Mouse (Mus musculus) CD4-positive, CD25-positive, alpha-beta regulatory T cell, adult 4 months (primary cell): Measurements from ENCODE around the gene Olfr412. TPM values are rescaled to one million over a fixed set of nuclear protein-coding genes. Genes with fewer than 3 reads are reported as not detected.

Source experiments
- ATAC-seq: one replicate; pipeline ENCODE4 v1.8.0; 2017
- polyA plus RNA-seq, 2 experiments: library from polyadenylated mRNA; unstranded; fragments of 100-300 nt; shearing (Covaris generic); gene quantifications; one replicate each; pipeline ENCODE4 v1.2.1; 2017

Gene Olfr412
- not detected for polyA plus RNA-seq

DNA sequence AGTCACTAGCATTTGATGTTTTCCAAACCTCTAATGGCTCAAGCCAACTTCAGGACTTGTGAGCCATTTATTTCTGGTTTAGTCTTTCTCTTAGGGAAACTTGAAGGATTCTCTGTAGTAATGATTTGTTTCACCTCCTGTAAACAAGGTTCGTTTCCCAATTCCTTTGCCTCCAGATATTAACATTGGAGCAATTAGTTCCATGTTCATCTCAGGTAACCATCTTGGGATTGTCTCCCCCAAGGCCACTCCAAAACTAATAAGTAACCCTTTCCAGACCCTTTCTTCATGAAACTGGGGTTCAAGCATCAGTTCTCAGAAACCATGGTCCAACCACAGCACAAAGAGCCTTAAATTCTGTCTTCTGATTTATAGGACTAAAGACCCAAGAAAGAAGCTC, at the start of gene Olfr412:
Gene Olfr412, plus strand, starts transcription at position 301 of the 400 bp plus-strand sequence.
- no peak for ATAC-seq

DNA sequence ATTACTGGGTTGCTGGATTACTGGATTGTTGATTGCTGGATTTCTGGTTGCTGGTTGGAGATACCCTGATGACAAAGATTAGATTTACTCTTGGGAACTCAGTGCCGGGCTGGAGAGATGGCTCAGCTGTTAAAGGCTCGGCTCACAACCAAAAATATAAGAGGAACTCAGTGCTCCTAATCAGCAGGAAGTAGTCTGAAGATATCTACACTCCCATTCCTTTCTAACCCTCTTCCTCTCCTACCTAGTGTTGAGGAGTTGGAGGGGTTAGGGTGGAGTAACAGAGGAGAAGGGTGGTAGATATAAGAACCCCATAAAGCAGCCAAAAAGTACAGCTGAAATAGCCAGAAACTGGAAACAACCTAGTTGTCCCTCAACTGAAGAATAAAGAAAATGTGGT, 35.8 kb upstream of the Olfr412 start:
- no peak for ATAC-seq

DNA sequence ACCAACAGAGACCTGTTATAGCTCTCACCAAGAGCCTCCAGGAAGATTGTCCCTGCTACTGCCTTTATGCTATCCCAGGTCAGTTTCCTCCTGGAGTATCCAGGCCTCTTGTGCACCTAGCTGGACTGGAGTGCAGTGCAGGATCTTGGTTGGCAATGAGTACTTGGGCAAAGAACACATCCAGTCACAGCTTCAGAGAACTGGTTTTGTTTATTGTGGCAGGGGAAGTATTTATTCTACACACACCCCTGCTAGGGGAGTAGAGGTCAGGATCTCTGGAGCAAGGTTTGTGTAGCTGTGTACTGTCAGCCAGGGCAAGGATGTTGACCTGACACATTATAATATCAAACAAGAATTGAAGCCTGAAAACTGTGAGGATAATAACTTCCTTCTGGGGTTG, 33.1 kb upstream of the Olfr412 start:
- no peak for ATAC-seq

DNA sequence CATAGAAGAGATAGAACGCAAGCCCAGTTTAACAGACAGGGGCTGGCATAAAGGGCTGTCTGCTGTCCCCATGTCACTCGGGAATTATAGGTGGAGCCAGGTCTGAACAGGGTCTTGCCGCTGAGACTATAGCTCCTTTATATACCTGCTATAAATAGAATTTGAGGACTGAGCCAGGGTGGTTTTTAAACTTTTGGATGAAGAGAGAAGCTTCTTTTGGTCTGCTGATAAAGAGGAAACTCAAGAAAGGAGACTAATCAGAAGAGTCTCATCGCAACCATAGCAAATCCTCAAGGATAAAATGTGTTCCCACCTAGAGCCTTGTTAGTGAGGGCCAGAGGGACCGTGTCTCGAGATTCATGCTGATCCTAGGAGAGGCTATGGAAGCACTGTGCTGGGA, 23.9 kb upstream of the Olfr412 start, which contains the start of gene Olfr410:
Gene Olfr410, minus strand, starts transcription at position 101 of the 400 bp plus-strand sequence.
- no peak for ATAC-seq

DNA sequence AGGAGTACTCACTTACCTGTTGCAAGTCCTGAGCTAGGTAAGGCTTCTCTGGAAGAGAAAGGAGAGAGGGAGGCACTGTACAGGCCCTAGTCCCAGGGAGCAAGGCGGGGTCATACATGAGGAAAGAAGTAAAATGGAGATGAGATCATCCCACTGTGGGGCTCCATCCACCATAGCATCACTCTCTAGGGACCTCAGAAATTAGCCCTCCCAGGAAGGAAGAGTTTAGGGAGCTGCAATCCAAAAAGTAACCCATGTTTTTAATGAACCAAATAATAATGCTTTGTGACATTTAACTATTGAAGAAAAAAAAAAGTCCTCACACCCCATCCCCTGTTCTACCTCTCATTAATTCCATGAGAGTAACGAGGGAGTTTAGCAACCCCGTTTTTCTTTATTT, 9.3 kb upstream of the Olfr412 start, which contains the start of gene Olfr411:
Gene Olfr411, minus strand, starts transcription at position 101 of the 400 bp plus-strand sequence.
- no peak for ATAC-seq

DNA sequence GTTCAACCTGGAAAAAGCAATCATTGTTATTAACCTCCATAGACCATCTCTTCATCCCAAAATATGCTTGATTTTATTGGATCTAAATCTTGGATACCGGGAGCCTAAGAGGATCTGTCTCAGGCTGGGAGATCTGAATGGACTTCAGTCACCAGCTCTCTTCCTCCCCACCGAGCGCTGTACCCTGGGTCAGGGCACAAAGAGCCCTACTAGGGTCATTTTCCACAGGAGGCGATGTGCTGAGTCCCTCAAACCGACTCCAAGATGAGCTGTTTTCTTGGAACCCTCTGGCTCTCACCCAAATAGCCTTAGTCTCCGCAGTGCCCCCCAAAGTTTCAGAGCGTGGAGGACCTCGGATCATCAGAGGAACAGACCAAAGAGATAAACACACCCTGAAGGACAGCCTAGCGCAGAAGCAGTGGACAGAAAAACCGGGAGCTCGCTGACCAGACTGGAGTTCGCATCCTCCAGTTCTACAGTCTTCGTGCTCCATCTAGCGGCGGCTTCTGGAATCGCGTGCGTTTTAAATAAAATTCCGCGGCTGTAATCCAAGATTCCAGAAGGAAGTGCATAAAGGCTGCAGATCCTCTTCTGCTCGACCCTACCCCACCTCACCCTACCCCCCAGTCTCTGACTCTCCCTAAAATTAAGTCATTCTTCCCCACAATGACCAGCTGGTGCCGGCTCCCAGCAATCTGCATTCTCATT, 9.7 kb downstream of the Olfr412 start:
- ATAC-seq, result no peak

DNA sequence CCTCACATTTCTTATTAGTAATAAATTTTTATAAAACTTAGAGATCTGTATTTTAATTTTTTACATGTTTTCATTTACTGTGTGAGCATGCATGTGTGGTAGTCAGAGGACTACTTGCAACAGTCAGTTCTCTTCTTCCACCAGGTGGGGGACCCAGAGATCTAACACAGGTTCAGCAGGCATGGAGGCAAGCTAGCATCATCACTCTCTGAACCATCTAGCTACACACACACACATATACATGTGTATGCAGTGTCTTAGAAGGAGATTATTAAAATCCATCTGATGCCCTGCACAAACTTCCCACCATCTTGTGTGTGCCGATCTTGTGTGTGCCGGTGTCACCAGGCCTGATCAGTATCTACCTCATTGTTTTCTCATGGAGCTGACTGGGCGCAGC, 15.0 kb downstream of the Olfr412 start:
- ATAC-seq, result no peak

DNA sequence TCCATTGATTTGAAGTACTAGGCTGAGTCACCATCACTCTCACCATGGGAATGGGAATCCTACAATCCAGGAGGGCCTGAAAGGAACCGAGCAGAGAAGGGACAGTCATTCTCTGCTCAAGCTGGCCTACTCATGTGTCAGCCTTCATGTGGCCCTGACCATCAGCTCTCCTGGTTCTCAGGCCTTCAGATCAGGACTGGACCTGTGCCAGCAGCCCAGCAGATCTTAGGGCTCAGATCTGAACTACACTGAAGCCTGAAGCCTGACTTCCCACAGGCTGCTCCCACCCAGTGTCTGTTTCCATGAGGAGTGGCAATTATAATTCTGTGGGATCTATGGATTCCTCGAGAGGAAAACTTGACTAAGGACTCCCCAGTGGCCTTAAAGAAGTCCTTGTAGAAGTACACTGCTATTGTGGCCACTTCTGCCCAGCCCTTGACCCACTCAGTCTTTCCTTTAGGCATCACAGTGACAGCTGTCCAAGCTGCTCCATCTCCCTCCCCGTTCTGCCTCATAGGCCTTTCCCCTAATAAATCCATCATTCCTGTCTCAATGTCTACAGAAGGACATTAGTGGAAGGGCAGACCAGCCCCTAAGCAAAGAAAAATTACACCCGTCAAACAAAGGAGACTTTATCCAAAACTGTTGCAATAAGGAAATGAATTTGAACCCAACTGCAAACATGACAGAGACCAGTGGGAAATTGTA, 17.5 kb downstream of the Olfr412 start:
- no peak for ATAC-seq

DNA sequence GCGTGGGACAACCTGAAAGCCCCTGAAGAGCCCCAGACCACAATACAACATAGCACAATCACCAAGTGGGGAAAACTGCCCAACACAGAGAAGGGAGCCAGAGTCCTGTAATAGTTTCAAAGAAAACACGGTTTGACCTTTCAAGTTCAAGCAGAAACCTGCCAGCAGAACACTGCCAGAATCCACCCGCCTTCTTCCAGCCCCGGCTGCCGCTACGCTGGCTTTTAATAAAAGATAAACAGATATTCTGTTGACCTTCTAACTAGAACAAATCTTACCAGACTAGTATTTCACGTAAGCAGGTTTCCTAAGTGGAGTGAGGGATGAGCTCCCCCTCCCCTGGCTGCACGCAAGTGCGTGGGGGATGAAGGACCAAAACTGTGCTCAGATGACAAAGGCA, 23.8 kb downstream of the Olfr412 start:
- no peak for ATAC-seq

DNA sequence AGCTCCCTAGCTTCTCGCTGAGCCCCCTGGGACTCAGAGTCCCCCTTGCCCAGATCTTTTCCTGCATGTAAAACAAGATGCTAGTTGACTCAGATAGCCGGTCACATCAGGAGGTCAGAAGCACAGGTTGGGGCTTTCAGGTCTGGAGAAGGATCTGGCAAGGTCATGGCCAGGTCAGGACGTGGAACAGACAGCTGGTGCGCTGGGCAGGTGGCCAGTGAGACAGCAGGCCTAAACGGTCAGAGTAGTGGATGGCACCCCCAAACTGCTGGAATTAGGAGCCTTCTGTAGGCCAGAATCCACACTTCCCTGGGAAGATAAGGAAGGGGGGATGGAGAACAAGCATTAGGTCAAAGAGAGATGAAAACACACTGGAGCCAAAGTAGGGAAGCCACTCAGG, 25.3 kb downstream of the Olfr412 start:
- no peak for ATAC-seq

DNA sequence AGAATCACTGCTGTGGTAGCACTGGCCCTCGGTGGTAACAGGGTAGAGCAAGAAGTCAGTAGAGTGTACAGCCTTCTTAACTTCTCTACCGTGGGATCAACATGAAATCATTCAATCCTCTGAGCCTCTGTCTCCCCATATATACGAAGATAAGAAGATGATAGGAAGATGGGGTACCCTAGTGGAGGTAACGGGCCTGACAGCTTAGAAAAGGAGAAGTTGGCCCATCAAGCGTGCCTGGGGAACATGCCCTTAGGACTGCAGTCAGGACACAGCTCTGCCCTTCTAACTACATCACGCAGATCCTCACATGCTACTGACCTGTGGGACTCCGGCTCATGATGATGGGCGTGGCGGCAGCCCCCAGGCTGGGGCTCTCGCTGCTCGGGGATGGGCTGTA, 30.0 kb downstream of the Olfr412 start:
- no peak for ATAC-seq

DNA sequence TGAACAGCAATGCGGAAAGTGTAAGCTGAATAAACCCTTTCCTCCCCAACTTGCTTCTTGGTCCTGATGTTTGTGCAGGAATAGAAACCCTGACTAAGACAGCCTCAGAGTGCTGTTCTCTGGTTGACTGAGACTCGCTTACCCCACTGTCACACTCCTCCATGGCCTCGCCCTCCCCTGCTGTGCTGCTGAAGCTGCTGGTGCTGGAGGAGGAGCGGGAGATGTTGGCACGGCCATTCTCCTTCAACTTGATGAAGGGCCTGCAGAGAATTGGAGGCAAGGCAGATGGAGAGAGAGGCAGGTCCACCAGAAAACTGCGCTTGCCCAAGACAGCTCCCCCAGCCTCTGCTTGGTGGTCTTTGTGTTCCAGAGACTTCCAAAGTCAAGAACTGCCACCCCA, 31.0 kb downstream of the Olfr412 start:
- ATAC-seq, result no peak

DNA sequence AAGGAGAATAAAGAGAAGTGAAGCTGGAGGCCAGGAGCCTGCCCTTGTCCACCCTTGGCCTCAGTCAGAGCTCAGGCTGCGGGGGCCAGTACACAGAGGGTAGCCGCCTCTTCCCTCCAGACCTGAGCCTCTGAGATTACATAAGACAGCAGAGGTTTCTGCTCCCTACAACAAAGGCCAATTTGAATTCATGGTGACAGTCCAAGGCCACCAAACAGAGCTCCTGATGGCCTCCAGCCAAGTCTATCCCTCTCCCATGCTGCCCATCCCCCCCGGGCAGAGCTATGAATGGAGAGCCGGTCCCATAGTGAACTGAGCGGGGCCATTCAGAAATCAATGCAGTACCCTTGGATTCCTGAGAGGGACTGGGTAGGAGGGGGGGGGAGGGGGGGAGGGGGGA, 31.6 kb downstream of the Olfr412 start:
- no peak for ATAC-seq

DNA sequence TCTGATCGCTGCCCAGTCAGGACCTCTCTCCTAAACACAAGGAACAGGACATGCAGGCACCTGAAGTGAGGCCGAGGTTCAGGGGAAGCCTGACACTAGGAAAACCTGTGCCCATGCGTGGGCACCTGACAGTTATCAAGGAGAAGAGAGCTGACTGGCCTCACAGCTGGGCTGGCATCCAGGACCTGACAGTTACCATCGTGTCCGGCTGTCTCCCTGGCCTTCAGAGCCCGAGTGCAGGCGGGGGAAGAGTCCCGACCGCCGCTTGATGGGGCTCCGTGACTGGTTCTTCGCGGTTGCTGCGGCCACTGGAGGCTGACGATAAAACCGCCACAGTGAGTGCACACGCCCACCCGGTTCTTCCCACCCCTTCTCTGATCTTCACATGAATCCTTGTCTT, 33.7 kb downstream of the Olfr412 start:
- no peak for ATAC-seq

DNA sequence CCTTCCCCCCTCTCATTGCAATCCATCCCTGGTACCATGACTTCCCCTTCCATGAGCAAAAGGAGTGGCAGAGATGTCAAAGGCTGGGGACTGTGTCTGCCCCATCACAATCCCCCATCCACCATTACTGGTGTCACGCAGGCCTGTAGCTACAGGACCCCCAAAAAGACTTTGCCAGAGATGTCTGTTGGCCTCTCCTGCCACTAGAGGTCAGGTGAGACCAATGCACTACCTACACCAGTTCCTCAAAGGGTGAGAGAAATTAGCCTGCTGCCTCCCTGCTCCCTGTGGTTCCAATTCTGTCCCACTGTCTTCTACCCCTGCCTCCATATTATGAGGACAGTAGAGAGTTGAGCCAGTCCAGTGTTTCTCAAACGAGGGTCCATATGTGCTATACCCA, 40.3 kb downstream of the Olfr412 start:
- no peak for ATAC-seq

DNA sequence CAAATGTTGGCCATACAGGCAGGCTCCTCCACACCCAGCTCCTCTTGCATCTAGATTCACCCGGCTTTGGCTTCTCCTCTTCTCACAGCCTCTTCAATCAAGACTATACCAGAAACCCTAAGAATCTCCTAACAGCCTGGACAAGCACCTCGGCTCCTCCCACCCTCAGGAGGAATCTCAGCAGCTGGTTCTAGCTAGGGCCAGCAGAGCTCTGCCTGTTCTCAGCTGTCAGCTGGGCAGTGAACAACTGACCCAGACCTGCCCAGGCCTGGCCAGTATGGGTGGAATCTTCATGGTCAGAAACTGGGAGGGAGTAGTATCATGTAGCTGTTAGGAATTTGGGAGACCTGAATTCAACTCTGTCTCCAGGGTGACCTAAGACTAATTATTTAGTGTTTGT, 42.3 kb downstream of the Olfr412 start:
- no peak for ATAC-seq

DNA sequence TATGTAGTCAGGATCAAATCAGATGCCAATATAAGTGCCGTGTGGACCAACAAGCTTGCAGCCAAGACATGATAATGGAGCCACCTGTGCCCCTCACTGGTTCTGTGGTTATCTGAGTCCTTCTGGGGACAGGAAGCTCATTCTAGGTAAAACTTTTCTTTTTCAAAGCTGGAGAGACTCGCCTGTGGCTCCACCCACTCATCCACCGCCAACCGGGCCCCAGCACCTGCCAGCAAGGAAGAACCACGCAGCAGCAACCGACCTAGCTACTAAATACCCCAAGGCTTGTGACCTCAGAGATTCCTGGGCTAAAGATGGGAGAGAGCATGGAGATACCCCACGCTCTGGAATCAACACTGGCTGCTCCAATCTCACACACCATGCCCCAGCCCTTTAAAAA, 43.3 kb downstream of the Olfr412 start:
- no peak for ATAC-seq

DNA sequence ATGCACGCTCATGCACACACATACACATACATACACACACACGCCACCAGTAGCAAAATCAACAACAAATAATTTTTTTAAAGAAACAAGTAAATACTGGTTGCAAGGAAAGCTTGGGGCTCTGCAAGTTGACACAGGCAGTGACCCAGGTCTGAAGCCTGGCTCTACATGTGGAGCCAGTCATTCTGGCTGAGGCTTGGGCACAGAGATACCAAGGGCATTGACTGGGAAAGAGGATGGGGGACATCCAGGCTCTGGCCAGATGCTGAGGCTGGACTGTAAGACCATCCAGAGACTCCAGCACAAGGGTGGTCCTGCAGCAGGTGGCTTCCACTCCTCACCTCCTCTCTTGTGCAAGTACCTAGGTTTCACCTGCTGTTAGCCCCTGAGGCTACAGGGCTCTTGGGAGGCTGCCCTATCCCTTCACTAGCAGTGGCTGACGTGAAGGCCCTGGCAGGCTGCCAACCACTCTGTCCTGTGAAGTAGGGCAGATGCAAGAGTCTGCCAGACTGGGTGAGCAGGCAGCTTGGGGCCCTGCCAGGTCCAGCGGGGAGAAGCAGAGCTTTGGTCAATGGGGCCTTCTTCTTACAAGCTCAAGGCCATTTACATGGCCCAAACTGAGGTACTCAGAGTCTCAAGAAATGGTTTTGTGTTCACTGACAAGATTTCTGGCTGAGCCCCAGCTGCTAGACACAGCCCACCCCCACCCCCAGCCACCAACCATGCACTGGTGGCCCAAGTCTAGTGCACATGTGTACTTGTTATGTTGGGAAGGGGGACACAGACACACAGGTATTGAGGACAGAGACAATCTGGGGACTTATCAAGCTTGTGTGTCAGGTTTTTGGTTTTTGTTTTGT, 46.9 kb downstream of the Olfr412 start:
- ATAC-seq, result no peak

DNA sequence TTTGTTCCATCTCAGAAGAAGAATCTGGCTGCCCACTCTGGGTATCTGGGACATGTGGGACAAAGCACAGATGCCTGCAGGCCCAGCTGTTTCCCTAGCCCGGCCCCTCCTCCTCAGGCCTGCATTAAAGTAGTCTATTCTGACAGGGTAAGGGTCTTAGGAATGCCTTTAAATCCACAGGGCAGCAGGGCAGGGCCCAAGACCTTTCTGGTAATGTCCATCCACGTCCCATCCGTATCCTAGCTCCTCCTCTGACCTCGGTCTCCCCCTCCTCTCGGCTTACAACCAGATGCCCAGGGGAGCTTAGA, 47.5 kb downstream of the Olfr412 start:
- ATAC-seq, result no peak

DNA sequence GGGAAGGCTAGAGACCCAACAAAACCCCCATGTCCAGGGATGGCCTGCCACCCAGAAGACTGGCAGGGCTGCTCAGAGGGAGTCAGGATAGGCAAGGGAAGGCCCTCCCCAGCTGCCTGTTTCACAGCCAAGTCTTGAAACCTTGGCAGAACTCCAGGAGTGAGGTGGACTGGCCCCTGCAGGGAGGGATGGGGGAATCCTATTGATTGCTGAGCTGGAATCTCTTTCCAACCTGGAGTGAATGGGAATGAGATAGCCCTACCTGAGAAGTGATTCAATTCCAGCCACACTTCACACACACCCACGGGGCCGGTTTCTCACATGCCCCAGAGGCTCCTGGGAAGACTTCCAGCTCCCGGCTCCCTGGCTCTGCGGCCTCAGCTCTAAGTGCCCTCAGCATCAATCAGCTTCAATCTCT, 47.9 kb downstream of the Olfr412 start:
- no peak for ATAC-seq

DNA sequence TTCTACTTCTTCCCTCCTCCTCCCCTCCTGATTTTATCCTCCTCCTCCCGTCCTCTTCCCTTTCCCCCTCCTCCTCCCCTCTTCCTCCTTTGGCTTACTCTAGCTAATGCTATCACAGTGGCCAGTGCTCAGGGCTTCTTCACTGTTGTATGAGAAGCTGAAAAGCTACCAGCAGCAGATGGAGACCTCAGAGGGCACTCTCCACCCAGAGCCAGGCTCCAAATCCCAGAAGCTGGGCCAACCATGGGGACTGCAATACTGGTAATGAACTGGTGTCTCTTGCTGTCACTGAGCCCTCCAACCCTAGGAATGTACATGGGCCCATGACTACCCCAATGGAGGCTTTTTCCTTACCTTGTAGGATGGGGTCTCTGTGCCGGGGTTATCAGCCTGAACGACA, 50.1 kb downstream of the Olfr412 start:
- ATAC-seq, result no peak

DNA sequence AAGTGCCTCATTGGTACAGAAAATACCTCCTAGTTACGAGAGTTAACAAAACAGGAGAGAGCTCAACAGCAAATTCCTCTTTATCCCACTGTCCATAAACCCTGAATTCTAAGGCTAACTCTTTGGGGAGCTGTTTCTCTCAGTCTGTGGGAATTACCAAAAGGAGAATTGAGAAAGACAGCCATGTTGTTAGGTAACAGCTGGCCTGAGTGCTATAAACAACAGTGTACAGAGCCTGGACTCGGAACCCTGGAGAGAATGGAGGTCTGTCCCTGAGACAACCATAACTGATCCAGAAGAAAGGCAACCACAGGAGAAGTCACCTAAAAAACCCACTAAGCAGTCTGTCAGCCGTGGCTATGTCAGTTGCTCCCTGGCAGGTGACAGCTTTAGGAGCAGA, 50.6 kb downstream of the Olfr412 start:
- ATAC-seq, result no peak

DNA sequence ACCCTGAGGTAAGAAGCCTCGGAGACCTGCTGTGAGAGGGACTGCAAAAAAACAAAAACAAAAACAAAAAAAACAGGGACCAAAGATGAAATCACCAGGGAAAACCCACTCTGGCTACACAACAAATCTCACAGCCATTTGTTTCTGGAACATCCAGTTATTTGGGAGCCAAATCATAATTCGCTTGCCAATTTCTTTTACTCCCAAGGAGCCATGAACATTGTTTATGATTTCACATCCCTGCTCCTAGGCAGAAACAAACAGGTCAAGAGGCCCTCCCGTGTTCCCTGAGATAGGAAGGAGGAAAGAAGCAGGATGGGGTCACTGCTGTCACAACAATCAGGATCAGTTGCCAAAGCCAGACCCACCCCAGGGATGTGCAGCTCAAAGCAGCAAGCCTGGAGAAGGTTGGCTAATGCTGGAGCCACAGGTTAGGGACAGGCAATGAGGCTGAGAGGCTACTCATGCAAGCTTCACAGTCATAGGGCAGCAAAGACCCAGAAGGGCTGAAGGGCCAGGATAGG, 51.6 kb downstream of the Olfr412 start:
- ATAC-seq, result no peak
